Mouse (Mus musculus) adrenal gland, postnatal 10 days (tissue): ENCODE measurements around the gene Omp. TPM values are rescaled to one million over a fixed set of nuclear protein-coding genes. Genes with fewer than 3 reads are reported as not detected.

Experiments
- DNase-seq: peaks from one replicate; pipeline ENCODE4 v3.0.0; 2021; ENCODE audit warnings: mixed read lengths
- total RNA-seq, 2 experiments: library from RNA; stranded (reverse); gene quantifications; 2 replicates each; pipeline ENCODE4 v1.2.3; 2021

Omp gene
- total RNA-seq, 2 experiments from 2014 or later, result 0.66 to 1.2 TPM

GRCm38 (mm10) chr7:98103002-98103941, 42.0 kb downstream of the Omp start:
- DNase-seq, result peak; percentile 89

GRCm38 (mm10) chr7:98102488-98102887, 42.8 kb downstream of the Omp start:
- no peak for DNase-seq

- no peak for DNase-seq
These were observed 47.7 kb downstream of the Omp start for GRCm38 (mm10) chr7:98097557-98097956.

- DNase-seq, result no peak
These were observed 49.5 kb downstream of the Omp start for GRCm38 (mm10) chr7:98095852-98096251.

Other genes with a start within 250 kb of the Omp start
- gene Gdpd4, start 225.5 kb downstream of the Omp start, total RNA-seq, result not detected
- gene Myo7a, start 26.0 kb downstream of the Omp start, total RNA-seq, result 10 to 100 TPM; 48.9 to 87.1 TPM
- 10 to 100 TPM in 1 of 2 experiments, 1 to 10 TPM in 1; 8.2 to 13.4 TPM for gene Capn5, start 32.8 kb upstream of the Omp start, total RNA-seq
- 1 to 10 TPM; 2.3 to 3.3 TPM for gene B3gnt6, start 54.0 kb upstream of the Omp start, total RNA-seq
- gene Acer3, start 175.7 kb upstream of the Omp start, total RNA-seq, result 10 to 100 TPM; 18.4 to 20.7 TPM
- 1 to 10 TPM; 7.0 to 7.2 TPM for gene Tsku, start 215.8 kb upstream of the Omp start, total RNA-seq